Mouse (Mus musculus): ENCODE data around the gene Pagr1a. TPM values are rescaled to one million over a fixed set of nuclear protein-coding genes. Genes with fewer than 3 reads are reported as not detected.

The Pagr1a gene
- total RNA-seq, 2 experiments from 2014 or later, result 9.1 to 14.7 TPM

- no peak for DNase-seq (ENCODE audit: low spot score in 2 of 2)
Observed at GRCm38 (mm10) chr7:127007313-127008024, 9.7 kb downstream of the Pagr1a start.

GRCm38 (mm10) chr7:127004122-127004875 lies 12.9 kb downstream of the Pagr1a start:
- no peak for DNase-seq (ENCODE audit: low spot score in 2 of 2)

DNA sequence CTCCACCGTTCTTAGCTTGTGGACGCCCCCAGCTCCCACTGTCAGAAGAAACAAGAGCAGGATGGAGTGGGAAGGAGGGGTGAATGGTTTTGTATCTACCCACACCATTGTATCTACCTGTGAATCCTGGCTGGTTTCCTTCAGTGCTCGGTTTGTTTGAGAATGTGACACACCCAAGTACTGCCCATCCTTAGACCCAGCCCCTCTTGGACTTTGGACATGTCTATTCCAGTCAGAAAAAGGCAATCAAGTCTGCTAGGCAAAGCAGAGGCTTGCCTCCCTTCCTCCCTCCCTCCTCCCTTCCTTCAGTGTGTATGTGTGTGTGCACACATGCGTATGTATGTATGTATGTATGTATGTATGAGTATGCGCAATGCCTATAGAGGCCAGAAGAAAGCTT lies 13.5 kb downstream of the Pagr1a start:
- no peak for DNase-seq (ENCODE audit: low spot score in 2 of 2)

- DNase-seq (ENCODE audit: low spot score in 2 of 2), result no peak
Observed at GRCm38 (mm10) chr7:126999568-126999967, 17.6 kb downstream of the Pagr1a start.

GRCm38 (mm10) chr7:126996449-126996848 lies 20.7 kb downstream of the Pagr1a start:
- no peak for DNase-seq (ENCODE audit: low spot score in 2 of 2)

GRCm38 (mm10) chr7:126988816-126989215 lies 28.3 kb downstream of the Pagr1a start:
- DNase-seq (ENCODE audit: low spot score in 2 of 2), result no peak

GRCm38 (mm10) chr7:126986319-126986718 lies 30.8 kb downstream of the Pagr1a start:
- no peak for DNase-seq (ENCODE audit: low spot score in 2 of 2)

DNA sequence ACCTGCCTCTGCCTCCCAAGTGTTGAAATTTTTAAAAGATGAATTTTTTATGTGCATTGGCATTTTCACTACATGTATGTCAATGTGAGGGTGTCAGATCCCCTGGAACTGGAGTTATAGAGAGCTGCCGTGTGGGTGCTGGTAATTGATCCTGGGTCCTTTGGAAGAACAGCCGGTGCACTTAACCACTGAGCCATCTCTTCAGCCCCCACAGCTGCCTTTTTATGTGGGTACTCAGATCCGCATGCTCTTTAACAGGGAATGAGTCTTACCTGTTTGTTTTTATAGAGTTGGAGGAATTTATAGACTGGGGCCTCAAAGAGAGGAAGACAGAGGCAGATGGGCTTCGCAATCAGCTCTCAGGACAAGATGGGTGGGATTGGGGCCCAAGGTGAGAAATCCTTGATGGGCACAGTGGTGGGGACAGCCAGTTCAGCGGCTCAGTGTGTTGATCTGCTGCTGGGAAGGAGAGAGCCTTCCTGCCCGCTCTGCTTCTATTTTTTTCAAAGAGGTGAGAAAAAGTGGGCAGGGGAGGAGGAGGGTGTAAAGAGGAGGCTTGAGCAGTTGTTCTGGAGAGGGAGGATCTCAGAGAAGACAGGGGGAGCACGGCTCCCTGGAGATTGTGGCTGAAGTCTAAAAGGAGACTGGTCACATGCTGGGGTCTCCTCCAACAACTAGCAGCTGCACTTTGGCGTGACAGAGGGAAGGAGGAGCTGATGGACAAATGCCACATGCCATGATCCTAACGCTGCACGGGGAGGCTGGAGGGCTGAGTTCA lies 32.3 kb downstream of the Pagr1a start:
- no peak for DNase-seq (ENCODE audit: low spot score in 2 of 2)

DNA sequence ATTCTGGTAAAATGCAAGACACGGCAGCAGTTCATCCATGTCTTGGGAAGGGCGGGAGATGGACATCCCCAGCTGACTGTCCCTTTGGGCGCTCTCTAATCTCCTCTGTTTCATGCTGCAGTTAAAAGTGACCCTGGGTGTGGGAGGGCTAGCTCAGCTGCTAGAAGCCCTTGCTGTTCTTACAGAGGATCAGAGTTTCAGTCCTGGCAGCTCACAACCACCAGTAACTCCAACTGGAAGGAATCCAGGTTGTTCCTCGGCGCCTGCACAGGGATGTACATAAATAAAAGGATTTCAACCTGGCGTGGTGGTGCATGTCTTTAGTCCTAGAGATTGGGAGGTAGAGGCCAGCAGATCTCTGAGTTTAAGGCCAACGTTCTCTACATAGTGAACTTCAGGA lies 34.0 kb downstream of the Pagr1a start:
- DNase-seq (ENCODE audit: low spot score in 2 of 2), result no peak

- DNase-seq (ENCODE audit: low spot score in 2 of 2), result no peak
Observed at GRCm38 (mm10) chr7:126982054-126982453, 35.1 kb downstream of the Pagr1a start.

GRCm38 (mm10) chr7:126981601-126982000 lies 35.6 kb downstream of the Pagr1a start:
- no peak for DNase-seq (ENCODE audit: low spot score in 2 of 2)

DNA sequence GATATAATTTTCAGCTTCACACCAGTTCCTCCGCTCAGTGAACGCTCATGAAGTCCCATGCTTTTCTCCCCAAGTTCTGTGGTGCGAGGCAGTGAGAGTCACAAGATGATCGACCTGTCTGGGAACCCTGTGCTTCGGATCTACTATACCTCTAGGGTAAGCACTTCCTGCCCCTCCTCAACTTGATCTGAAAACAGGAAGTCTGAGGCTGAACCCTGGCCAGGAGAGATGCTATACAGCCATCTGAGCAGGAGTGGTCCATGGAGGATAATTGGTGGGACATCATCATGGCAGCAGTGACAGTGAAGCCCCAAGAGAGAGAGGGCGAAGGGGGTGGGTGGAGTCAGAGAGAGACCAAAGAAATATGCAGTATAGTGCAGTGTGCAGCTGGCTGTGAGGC lies 38.3 kb downstream of the Pagr1a start:
- no peak for DNase-seq (ENCODE audit: low spot score in 2 of 2)

- DNase-seq (ENCODE audit: low spot score in 2 of 2), result no peak
Observed at GRCm38 (mm10) chr7:126976878-126977459, 40.2 kb downstream of the Pagr1a start.

- DNase-seq (ENCODE audit: low spot score in 2 of 2), result peak; percentile 92 to 96
Observed at GRCm38 (mm10) chr7:126975950-126976866, 40.9 kb downstream of the Pagr1a start, which contains the start of gene Cdiptos. Cdiptos (minus strand) TSS chr7:126976098.

DNA sequence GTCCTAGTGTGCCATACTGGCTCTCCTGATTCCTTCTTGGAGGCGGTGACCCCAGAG lies 41.4 kb downstream of the Pagr1a start, which contains the start of gene Cdipt:
Cdipt (plus strand) TSS at position 22 of the 57 bp plus-strand sequence.
- no peak for DNase-seq (ENCODE audit: low spot score in 2 of 2)

DNA sequence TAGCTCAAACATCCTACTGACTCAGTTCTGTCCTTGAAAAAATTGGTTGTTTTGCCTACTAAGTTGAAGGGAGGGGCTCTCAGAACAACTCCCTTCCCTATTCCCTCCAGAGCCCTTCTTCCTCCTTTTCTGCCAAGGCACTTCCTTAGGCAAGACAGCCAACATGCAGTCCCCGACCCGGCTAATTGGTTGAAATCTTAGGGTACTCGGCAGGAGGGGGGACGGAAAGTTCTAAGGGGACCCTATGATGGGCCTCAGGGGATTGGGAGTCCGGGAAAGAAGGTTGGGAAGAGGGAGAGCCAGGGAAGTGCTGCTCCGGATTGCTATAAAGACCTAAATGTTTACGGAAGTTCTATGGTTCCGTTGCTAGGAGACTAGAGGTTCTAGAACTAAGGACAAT lies 41.7 kb downstream of the Pagr1a start:
- DNase-seq (ENCODE audit: low spot score in 2 of 2), result no peak

GRCm38 (mm10) chr7:126967361-126967760 lies 49.8 kb downstream of the Pagr1a start:
- DNase-seq (ENCODE audit: low spot score in 2 of 2), result no peak

DNA sequence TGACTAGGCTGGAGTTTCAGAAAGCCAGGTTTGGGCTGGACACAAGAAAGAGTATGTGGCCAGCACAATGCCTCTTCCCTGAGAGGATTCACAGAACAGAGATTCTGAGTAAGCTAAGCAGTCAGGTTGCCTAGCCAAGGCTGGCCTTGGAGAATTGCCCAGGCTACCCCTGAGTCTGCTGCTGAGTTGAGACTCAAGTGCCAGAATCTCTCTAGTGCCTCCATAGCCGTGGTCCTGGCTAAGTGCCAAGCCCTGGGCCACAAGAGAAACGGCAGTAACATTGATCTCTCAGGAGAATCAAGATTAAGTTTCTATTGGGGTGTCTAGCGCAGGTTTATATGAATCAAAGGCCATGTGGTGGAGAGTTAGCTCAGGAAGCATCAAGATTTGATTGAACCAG lies 51.6 kb downstream of the Pagr1a start:
- DNase-seq (ENCODE audit: low spot score in 2 of 2), result no peak
